Mouse (Mus musculus): ENCODE data around the gene Mgp.
"Not testable (repeated sequence)": the region's sequence is repeated elsewhere in the genome, so short reads cannot be mapped to it uniquely, and the experiment has no call there.

The Mgp gene

GRCm38 (mm10) chr6:136897789-136898188 is 22.2 kb upstream of the Mgp start:
- DNase-seq (ENCODE audit: low spot score), result no peak

DNA sequence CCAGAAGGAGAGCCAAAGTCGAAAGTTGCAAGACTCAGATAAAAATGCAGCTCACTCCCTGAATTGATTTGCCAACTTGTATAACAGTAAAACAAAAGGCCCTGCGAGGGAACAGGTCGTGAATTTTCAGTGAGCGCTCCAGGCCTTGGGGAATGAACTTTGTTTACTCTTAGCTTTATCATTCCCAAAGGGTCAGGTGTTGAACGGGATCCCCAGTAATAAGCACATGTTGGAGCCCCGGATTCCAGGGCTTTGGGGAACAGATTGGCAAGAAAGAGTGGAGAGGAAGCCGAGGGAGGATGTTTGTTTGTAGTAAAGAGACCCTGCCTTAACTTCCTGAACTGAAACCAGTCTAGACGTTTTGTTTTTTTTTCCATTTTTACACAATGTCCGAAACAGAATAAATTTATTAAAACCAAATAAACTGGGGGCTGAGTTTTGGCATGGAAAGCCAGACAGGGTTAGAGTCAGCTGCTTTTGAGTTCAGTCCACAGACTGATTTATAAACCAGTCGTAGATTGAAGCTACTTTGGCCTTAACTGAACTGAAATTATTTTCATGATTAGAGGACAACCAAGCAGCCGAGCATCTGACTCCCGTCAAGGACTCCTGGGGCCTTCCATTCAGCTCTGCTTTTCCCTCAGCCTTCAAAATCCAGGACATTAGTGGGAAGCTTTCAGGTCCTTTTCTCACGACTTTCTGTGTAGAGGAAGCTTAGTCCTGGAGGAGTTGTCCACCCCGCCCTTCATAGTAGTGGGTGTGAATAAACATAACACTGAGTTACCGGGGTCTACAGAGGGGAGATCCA is 19.1 kb upstream of the Mgp start:
- no peak for DNase-seq (ENCODE audit: low spot score)

GRCm38 (mm10) chr6:136892002-136892401 is 16.4 kb upstream of the Mgp start:
- no peak for DNase-seq (ENCODE audit: low spot score)

DNA sequence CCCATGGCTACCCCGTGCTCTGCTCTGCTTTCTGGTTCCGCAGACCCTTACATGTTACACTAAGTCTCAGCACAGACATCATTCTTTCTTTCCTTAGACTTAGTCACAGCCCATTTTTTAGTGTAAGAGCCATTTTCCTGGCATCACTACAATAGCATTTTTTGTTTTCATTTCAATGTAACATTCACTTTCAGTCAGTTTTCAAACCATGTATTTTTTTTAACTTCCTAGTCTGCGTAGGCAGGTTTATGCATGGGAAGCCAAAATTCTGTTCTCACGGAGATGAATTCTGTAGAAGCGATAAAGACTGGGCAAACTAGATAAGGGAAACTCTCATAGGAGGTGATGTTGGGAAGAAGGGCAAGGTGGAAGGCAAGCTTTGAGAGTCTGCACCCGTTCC is 13.9 kb upstream of the Mgp start:
- DNase-seq (ENCODE audit: low spot score), result no peak

DNA sequence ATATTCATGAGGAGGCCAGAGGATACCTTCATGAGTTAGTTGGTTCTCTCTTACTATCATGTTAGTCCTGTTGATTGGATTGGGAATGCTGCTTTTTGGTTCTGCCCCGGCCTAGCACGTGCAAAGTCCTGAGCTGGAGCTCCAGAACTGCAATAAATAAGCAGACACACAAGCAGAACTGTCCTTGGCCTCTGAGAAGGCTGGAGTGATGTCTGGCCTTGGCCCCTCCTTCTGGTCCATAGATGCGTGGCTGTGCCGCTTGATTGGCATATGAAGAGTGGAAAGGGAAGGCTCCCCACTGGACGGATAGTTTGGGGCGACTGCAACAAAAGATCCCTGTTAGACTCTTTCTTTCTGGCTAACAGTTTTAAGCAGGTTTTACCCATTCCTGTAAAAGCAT is 13.4 kb upstream of the Mgp start:
- no peak for DNase-seq (ENCODE audit: low spot score)

- DNase-seq (ENCODE audit: low spot score), result no peak
These were observed 12.2 kb upstream of the Mgp start for GRCm38 (mm10) chr6:136887854-136888253.

DNA sequence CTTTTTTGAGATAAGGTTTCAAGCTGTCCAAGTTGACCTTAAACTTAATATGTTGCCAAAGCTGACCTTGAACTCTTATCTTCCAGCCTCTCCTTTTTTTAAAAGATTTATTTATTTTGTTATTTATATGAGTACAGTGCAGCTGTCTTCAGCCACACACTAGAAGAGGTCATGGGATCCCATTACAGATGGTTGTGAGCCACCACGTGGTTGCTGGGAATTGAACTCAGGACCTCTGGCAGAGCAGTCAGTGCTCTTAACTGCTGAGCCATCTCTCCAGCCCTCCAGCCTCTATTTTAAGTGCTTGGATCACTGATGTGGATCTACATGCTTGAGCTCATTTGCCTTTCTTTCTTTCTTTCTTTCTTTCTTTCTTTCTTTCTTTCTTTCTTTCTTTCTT is 9.1 kb upstream of the Mgp start:
- not testable (repeated sequence) for DNase-seq (ENCODE audit: low spot score)

DNA sequence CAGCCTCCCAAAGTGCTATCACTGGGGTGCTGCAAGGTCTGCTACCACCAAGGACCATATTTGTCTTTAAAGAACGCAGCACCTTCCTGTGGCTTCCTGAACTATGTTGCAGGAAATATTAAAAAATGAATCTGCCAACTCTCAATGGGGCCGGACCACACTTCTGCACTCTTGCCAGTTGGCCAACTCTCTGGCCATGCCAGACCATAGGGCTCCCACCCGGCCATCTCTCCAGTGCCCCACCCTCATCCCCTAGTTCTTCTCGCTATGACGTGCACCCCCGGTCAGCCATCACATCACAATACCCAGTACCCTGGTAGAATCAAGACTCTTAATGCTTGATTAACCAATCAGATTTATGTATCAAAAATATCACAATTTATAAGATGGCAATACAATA is 8.3 kb upstream of the Mgp start:
- no peak for DNase-seq (ENCODE audit: low spot score)

- no peak for DNase-seq (ENCODE audit: low spot score)
These were observed 7.8 kb upstream of the Mgp start for GRCm38 (mm10) chr6:136883431-136883915.

DNA sequence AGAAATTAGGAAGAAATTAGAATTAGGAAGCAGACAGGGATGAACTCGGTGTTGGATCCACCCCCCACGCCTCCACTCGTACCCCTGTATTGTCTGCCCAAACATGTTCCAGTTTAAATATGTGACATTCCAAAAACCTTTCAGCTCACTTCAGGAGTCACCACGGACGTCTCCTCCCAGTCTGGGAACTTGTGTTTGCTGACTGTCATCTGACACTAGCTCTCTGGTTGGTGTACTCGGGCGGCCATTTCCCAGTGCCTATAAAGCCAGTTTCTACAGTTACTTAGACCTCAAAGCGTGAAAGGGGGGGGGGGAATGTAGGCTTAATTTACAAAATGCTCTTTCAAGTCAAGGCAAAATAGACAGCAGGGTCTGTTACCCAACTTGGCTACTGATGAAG is 6.1 kb upstream of the Mgp start:
- DNase-seq (ENCODE audit: low spot score), result no peak

- DNase-seq (ENCODE audit: low spot score), result no peak
These were observed 1.0 kb downstream of the Mgp start for GRCm38 (mm10) chr6:136874599-136874998.

DNA sequence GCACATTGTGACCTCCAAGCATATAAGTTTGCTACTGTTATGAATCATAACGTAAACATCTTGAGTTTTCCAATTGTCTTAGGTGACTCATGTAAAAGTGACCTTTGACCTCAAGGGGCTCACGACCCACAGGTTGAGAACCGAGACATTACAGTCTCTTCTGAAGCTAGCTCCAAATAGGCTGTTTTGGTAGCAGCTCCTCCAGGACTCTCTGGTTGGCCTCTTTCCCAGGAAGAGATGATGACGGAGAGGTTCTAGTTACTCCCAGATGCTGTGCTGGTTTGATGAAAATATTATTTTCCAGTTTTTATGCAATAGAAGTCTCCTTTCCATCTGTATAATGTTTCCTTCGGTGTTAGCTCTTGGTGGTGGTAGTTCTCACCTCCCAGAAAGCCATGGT is 6.7 kb downstream of the Mgp start:
- DNase-seq (ENCODE audit: low spot score), result no peak

DNA sequence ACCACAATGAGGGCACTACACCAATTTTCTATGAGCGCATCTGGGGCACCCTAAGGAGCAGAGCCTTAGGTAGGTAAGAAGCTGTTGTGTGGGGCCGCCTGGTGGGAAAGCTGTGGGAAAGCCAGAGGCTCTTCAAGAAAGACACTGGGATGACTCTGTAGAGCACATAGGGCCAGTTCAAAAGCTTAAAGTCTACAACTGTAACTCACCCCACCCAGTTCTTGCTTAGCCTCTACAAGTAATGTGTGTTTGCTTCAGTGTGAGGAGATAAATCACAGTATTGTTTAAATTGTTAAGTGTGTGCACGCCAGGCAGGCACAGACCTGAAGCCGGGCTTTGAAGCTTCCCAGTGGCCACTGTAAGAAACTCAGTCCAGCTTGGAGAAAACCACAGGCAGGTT is 9.5 kb downstream of the Mgp start:
- DNase-seq (ENCODE audit: low spot score), result no peak

DNA sequence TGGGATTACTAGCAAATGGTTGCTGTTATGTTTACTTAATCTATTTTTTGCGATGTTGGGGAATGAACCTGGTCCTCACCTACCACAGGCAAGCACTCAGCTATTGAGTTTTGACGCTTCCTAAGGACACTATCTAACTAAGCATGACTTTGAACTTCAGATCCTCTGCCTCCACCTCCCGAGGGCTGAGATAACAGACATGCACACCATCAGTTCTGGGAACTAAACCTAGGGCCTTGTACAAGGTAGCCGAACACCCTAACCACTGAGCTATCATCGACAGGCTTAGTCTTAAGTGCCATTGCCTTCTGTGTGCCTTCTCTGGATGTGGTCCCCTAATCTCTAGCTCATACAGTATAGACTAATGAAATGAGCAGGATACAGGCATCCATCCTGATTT is 10.3 kb downstream of the Mgp start:
- no peak for DNase-seq (ENCODE audit: low spot score)

DNA sequence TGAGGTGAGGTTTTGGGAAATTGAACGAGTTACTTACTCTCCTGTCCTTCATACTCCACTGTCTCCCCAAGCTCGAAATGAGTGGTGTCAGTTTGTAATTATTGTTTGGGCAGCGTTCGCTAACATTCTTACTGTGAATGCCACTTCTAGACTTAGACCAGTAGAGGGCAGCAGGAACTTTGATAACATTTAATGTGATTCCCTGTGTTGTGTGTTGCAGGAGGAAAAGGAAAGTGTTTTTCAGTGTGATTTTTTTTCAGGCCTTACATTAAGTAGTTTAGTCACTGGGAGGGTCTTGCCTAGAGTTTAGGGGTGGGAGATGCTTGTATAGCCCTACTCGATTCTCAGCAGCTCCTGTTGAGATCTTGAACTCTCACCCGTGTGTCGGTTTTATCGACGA is 14.6 kb downstream of the Mgp start:
- peak; percentile 56 for DNase-seq (ENCODE audit: low spot score)

- no peak for DNase-seq (ENCODE audit: low spot score)
These were observed 17.2 kb downstream of the Mgp start for GRCm38 (mm10) chr6:136858420-136858819.

GRCm38 (mm10) chr6:136857873-136858260 is 17.8 kb downstream of the Mgp start:
- no peak for DNase-seq (ENCODE audit: low spot score)

DNA sequence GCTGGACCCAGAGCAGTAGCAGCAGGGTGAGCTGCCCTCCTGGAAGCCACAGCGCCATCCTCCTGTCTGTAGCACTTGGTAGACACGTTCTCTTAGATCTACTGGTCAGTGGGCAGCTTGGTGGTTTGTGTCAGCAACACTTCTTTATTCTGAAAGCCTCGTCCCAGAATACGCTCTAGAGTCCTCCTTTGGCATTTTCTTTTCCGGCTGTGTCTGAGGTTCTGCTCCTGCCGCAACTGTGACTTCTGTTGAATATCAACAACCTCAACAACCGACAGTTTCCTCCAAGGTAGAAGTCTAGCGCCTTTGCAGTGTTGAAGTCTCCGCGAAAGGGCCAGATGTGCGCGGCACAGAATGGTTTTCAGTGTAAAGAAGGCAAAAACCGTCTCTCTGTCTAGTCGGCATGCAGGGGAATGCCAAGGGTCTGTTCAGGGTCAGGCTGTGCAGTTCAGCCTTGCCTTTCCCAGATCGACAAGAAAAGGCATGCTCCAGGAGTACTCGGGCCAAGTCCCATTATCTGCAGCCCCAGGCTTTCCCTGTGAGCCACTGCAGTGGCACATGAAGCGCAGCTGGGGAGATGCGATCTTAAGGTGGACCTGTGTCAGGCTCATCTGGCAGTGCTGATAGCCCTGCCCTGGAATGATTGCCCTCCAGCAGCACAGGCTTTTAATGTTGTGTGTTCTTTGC is 18.3 kb downstream of the Mgp start, which contains the start of gene Art4:
Gene Art4 (minus strand): TSS at position 548 of the 687 bp plus-strand sequence.
- no peak for DNase-seq (ENCODE audit: low spot score)

DNA sequence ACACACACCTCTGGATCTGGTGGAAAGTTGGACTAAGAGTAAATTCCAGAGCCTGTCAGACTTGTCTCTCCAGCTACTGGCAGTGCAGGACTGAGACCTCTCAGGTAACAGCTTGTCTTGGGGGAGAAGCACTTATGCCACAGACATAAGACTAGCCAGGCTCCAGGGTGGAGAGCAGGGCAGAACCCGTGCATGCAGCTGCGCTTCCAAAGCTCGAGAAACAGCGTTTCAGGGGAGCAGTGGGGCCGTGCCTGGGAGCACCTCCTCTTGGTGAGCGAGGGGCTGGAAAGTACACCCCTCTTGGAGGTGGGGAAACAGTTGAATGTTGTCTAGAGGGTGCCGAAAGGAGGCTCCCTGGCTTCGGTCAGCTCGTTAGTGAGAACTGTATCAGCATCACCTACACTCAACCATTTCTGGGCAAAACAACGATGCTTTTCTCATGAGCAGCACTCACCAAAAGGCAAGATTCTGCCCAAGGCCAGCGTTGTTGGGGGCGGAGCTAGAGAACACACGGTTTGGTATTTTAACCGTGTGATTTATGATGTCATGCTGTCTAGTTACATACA is 19.5 kb downstream of the Mgp start:
- DNase-seq (ENCODE audit: low spot score), result no peak

DNA sequence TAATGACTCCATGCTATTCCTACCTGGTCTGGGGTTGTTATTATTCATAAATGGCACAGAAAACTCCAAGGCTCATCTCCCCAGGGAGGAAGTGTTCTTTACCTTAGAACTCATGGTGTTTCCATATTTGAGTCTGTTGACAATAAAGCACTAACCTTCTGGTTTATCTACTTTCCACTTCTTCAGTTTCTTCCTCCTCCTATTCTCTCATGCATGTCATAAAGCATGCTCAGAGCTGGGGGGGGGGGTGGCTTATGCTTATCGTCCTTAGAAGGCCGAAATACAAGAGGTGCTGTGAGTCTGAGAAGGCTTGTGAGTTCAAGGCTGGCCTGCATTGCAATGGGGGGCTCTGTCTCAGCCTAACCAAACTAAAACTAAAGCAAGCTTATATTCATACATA is 20.4 kb downstream of the Mgp start:
- DNase-seq (ENCODE audit: low spot score), result no peak

DNA sequence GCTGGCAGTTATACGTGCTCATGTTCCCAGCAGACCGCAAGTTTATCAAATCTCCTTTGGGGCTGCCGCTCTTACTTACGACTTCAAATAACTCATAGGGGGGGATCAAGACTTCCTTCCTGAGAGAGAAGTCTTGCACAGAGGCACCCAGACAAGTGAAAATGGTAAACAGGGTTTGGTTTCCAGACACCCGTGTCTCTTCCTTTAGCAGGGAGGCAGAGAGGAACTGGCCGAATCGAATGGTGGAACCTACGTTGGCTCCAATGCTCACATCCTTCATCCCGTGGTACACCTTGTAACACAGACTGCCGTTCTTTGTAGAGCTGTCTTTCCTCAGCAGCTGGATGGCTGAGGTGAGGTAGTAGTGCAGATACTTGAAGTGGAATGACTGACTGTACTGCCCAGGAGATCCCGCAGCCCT is 21.3 kb downstream of the Mgp start:
- no peak for DNase-seq (ENCODE audit: low spot score)

DNA sequence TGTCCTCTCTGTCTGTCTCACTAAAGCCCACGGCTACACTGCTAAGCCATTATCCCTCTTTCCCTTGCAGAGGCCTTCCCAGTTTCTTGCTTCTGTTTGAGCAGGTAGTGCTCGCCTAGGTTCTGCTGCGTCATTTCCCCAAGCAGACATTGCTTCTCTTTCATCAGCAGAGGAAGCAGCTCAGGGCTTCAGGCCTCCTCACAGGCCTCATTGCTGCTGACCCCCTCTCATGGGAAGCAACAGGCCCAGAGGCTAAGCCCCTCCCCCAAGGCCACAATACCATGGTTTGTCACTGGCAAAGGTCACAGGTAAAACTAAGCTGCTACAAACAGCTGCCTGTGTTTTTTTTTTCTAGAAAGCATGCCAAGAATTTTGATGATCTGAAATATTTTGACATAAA is 22.9 kb downstream of the Mgp start:
- no peak for DNase-seq (ENCODE audit: low spot score)

DNA sequence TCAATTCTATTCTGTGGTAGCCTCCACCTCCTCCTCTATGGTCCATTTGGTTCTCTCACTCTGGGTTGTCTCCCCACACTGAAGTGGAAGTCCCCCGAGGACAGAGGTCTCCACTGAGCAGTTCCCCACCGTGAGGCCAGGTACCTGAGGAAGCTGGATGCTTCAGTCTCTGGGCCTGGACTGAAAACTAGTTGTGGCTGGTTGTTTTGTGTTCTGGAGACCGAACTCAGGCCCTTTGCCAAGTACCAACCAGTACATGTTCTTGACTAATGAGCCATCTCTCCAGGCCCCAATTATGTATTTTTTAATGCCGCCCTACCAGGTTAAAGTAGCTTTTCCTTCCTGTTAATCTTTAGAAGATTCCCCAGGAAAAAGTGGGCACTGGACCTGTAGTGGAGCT is 23.3 kb downstream of the Mgp start:
- no peak for DNase-seq (ENCODE audit: low spot score)
